Mouse (Mus musculus): ENCODE data around the gene Rgsl1. TPM values are rescaled to one million over a fixed set of nuclear protein-coding genes. Genes with fewer than 3 reads are reported as not detected.

Rgsl1 gene
- polyA plus RNA-seq, 1 experiment from 2014 or later, result 0.05 TPM

DNA sequence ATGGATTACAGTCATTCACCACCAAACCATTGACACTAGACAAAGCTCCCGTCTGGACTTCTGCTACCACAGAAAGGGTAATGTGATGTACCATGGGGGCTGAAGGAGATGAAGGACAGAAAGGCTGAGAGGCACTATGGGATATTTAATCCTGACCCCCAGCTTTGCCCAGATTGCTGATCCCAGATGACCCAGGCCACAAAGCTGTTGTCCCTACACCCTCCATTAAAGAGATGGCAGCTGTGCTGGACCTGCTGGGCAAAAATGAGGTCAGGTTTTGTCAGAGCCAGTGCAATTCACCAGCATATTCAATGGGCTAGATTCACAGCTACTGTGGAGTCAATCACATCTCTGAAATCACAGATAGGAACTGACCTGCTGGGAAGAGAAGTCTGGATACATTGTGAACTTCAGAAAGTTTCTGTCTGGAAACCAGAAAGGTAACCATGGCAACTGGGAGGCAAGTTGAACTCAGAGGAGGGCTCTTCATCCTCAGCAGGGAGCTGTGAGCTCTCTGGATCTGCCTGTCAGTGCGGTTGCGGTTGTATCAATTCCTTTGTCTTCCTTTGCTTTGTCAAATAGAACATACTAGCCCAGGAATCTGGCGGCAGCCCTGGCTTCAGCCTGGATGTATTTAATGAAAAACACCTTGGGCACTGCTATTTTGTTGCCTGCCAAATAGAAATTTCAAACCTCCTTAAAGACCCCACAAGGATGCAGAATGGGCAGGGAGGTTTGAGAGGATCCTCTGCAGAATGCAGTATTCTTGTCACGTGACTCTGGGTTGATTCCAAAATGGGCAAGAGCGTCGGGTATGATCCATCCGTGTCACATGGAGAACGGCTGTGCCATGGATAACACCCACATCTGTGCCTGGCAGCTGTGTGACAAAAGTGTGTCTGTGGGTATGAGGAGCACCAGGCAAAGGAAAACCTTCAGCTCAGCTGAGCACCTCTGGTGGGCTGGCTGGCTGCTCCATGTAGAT is 106.5 kb downstream of the Rgsl1 start:
- WGBS, result 62% methylated on average over 9 of the region's 9 CpGs

GRCm38 (mm10) chr1:153736096-153736495 is 107.8 kb downstream of the Rgsl1 start:
- TF ChIP-seq EP300 (optimal IDR thresholded peaks at IDR 0.05), result no peak
- 53% methylated on average over 6 of the region's 6 CpGs for WGBS
- no peak overlapping the region for H3K4me2 ChIP-seq (replicated peaks; ENCODE audit: low read depth)
- no peak overlapping the region for H3K9ac ChIP-seq (ENCODE audit: low read length)
- H3K4me3 ChIP-seq (ENCODE audit: low read depth, low read length), result no peak overlapping the region
- ATAC-seq (ENCODE audit: low FRiP score, low TSS enrichment) (no peak), DNase-seq (ENCODE audit: low spot score) (no peak)
- no peak overlapping the region for H3K27ac ChIP-seq (replicated peaks)
- H3K4me1 ChIP-seq (replicated peaks; ENCODE audit: control insufficient read depth, insufficient read depth), result peaks cover 4% of the 10 kb centered on the region; the same call in 1 of the 2 replicates
- no peaks in the 10 kb centered on the region for H3K9me3 ChIP-seq (ENCODE audit: control insufficient read depth, low read length)
- peaks cover 3% of the 10 kb centered on the region; the same call in 1 of the 2 replicates for H3K27me3 ChIP-seq (ENCODE audit: control insufficient read depth, insufficient read depth, low read length)
- no peaks in the 10 kb centered on the region for H3K36me3 ChIP-seq (ENCODE audit: control insufficient read depth, insufficient read depth, low read length)

More for the DNA sequence above, 106.5 kb downstream of the Rgsl1 start:
- Histone ChIP-seq H3K36me3 (ENCODE audit: control insufficient read depth, insufficient read depth, low read length) (no peaks in the 10 kb centered on the region), H3K4me1 (replicated peaks; ENCODE audit: control insufficient read depth, insufficient read depth) (peaks cover 3% of the 10 kb centered on the region; the same call in 1 of the 2 replicates), H3K9ac (ENCODE audit: low read length) (no peak overlapping the region), H3K27me3 (ENCODE audit: control insufficient read depth, insufficient read depth, low read length) (peaks cover 3% of the 10 kb centered on the region; the same call in 1 of the 2 replicates), H3K4me2 (replicated peaks; ENCODE audit: low read depth) (no peak overlapping the region), H3K27ac (replicated peaks) (no peak overlapping the region), H3K9me3 (ENCODE audit: control insufficient read depth, low read length) (no peaks in the 10 kb centered on the region), H3K4me3 (ENCODE audit: low read depth, low read length) (no peak overlapping the region)
- ATAC-seq (ENCODE audit: low FRiP score, low TSS enrichment), result no peak
- no peak for TF ChIP-seq EP300 (optimal IDR thresholded peaks at IDR 0.05)
- no peak for TF ChIP-seq CTCF (IDR thresholded peaks at IDR 0.05; ENCODE audit: low read depth)
- DNase-seq (ENCODE audit: low spot score), result no peak

DNA sequence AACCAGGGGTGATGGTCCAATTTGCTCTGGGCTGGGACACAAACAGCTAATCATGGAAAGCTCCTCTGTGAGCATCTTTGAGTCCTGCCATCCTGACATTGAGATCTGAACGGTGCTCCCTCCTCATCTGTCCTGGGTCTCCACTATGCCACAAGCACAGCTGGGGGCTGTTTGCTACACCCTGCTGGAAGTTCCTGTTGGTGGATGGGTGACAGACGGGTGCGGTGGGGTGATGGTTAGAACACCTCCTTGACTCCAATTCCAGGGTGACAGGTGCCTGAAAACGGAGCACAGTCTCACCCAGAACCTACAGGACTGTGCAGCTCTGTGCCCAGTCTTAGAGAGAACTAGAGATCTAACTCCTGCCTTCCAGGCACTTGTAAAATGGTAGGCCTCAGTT is 109.1 kb downstream of the Rgsl1 start:
- Histone ChIP-seq H3K9ac (ENCODE audit: low read length) (no peak overlapping the region), H3K27ac (replicated peaks) (no peak overlapping the region), H3K4me2 (replicated peaks; ENCODE audit: low read depth) (no peak overlapping the region), H3K36me3 (ENCODE audit: control insufficient read depth, insufficient read depth, low read length) (no peaks in the 10 kb centered on the region), H3K27me3 (ENCODE audit: control insufficient read depth, insufficient read depth, low read length) (no peaks in the 10 kb centered on the region), H3K4me3 (ENCODE audit: low read depth, low read length) (no peak overlapping the region), H3K4me1 (replicated peaks; ENCODE audit: control insufficient read depth, insufficient read depth) (0 out of 2 replicates have a peak, but pooled peaks cover 2% of the 10 kb centered on the region), H3K9me3 (ENCODE audit: control insufficient read depth, low read length) (no peaks in the 10 kb centered on the region)
- WGBS, result 75% methylated on average over 4 of the region's 4 CpGs
- ATAC-seq (ENCODE audit: low FRiP score, low TSS enrichment), result no peak
- DNase-seq (ENCODE audit: low spot score), result no peak
- TF ChIP-seq EP300 (optimal IDR thresholded peaks at IDR 0.05), result no peak
- TF ChIP-seq CTCF (IDR thresholded peaks at IDR 0.05; ENCODE audit: low read depth), result no peak

GRCm38 (mm10) chr1:153733181-153733580 is 110.8 kb downstream of the Rgsl1 start:
- ATAC-seq (ENCODE audit: low FRiP score, low TSS enrichment) (no peak), DNase-seq (ENCODE audit: low spot score) (no peak)
- Histone ChIP-seq H3K36me3 (ENCODE audit: control insufficient read depth, insufficient read depth, low read length) (no peaks in the 10 kb centered on the region), H3K9ac (ENCODE audit: low read length) (no peak overlapping the region), H3K27ac (replicated peaks) (no peak overlapping the region), H3K4me2 (replicated peaks; ENCODE audit: low read depth) (no peak overlapping the region), H3K9me3 (ENCODE audit: control insufficient read depth, low read length) (no peaks in the 10 kb centered on the region), H3K4me1 (replicated peaks; ENCODE audit: control insufficient read depth, insufficient read depth) (0 out of 2 replicates have a peak, but pooled peaks cover 2% of the 10 kb centered on the region), H3K27me3 (ENCODE audit: control insufficient read depth, insufficient read depth, low read length) (no peaks in the 10 kb centered on the region), H3K4me3 (ENCODE audit: low read depth, low read length) (no peak overlapping the region)
- 36% methylated on average over 9 of the region's 9 CpGs for WGBS
- TF ChIP-seq CTCF (IDR thresholded peaks at IDR 0.05; ENCODE audit: low read depth) (no peak), EP300 (optimal IDR thresholded peaks at IDR 0.05) (no peak)

- Histone ChIP-seq H3K27me3 (ENCODE audit: control insufficient read depth, insufficient read depth, low read length) (no peaks in the 10 kb centered on the region), H3K9ac (ENCODE audit: low read length) (no peak overlapping the region), H3K4me3 (ENCODE audit: low read depth, low read length) (no peak overlapping the region), H3K9me3 (ENCODE audit: control insufficient read depth, low read length) (no peaks in the 10 kb centered on the region), H3K4me2 (replicated peaks; ENCODE audit: low read depth) (no peak overlapping the region), H3K27ac (replicated peaks) (no peak overlapping the region), H3K4me1 (replicated peaks; ENCODE audit: control insufficient read depth, insufficient read depth) (0 out of 2 replicates have a peak, but pooled peaks cover 2% of the 10 kb centered on the region), H3K36me3 (ENCODE audit: control insufficient read depth, insufficient read depth, low read length) (no peaks in the 10 kb centered on the region)
- WGBS, result 41% methylated on average over 3 of the region's 3 CpGs
- no peak for TF ChIP-seq EP300 (optimal IDR thresholded peaks at IDR 0.05)
- TF ChIP-seq CTCF (IDR thresholded peaks at IDR 0.05; ENCODE audit: low read depth), result no peak
- ATAC-seq (ENCODE audit: low FRiP score, low TSS enrichment) (no peak), DNase-seq (ENCODE audit: low spot score) (no peak)
These were observed 113.3 kb downstream of the Rgsl1 start for GRCm38 (mm10) chr1:153730671-153731070.

GRCm38 (mm10) chr1:153729806-153730205 is 114.1 kb downstream of the Rgsl1 start:
- TF ChIP-seq CTCF (IDR thresholded peaks at IDR 0.05; ENCODE audit: low read depth), result no peak
- 55% methylated on average over 2 of the region's 2 CpGs for WGBS
- Histone ChIP-seq H3K27me3 (ENCODE audit: control insufficient read depth, insufficient read depth, low read length) (no peaks in the 10 kb centered on the region), H3K36me3 (ENCODE audit: control insufficient read depth, insufficient read depth, low read length) (no peaks in the 10 kb centered on the region), H3K9me3 (ENCODE audit: control insufficient read depth, low read length) (no peaks in the 10 kb centered on the region), H3K4me3 (ENCODE audit: low read depth, low read length) (no peak overlapping the region), H3K9ac (ENCODE audit: low read length) (no peak overlapping the region), H3K4me1 (replicated peaks; ENCODE audit: control insufficient read depth, insufficient read depth) (0 out of 2 replicates have a peak, but pooled peaks cover 2% of the 10 kb centered on the region), H3K4me2 (replicated peaks; ENCODE audit: low read depth) (no peak overlapping the region), H3K27ac (replicated peaks) (no peak overlapping the region)
- no peak for ATAC-seq (ENCODE audit: low FRiP score, low TSS enrichment)
- no peak for DNase-seq (ENCODE audit: low spot score)

Other genes starting within 250 kb of the Rgsl1 start
- gene Rgs8, start 191.1 kb downstream of the Rgsl1 start, polyA plus RNA-seq (2015; fragmentation: Nextera tagmentation; extraction: Ambion mirVana), result 0.16 and 0.29 TPM in 2 replicates
- 2.3 and 2.7 TPM in 2 replicates for gene Rgs16, start 103.8 kb downstream of the Rgsl1 start, polyA plus RNA-seq (2015; fragmentation: Nextera tagmentation; extraction: Ambion mirVana)
- 11.8 TPM in 2 replicates for gene Rnasel, start 94.7 kb downstream of the Rgsl1 start, polyA plus RNA-seq (2015; fragmentation: Nextera tagmentation; extraction: Ambion mirVana)
- 0.07 and 0.11 TPM in 2 replicates for gene Teddm1b, start 30.2 kb upstream of the Rgsl1 start, polyA plus RNA-seq (2015; fragmentation: Nextera tagmentation; extraction: Ambion mirVana)
- gene Teddm1a, start 47.6 kb upstream of the Rgsl1 start, polyA plus RNA-seq (2015; fragmentation: Nextera tagmentation; extraction: Ambion mirVana), result not detected in 2 replicates
- 330 and 353 TPM in 2 replicates for gene Glul, start 55.8 kb upstream of the Rgsl1 start, polyA plus RNA-seq (2015; fragmentation: Nextera tagmentation; extraction: Ambion mirVana)
- 0.80 and 0.85 TPM in 2 replicates for gene Teddm2, start 56.1 kb upstream of the Rgsl1 start, polyA plus RNA-seq (2015; fragmentation: Nextera tagmentation; extraction: Ambion mirVana)

Measured in stomach, postnatal 0 days (tissue).